18 mouse cellular contexts compared by ENCODE assay signal in the genomic region with DNA sequence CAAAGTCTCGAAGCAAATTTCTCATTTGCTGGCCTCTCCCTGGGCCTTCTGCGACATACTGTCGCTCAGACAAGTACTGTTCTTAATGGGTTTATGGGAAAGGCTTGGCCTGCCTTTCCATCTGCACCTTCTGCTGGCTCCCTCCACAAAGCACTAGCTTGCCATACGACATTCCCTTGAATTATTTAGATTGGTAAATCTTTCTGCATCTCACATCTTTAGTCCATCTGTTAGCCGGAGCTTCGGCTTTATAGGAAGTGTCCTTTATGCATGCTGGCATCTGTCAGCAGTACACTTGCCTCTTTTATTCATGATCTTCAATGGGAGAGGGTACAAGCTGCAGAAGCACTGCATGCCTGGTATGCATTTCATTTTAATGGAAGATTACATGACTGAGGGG.
A peak's percentile ranks its signal among the peaks of the same experiment; 100 is the strongest.
DNase-seq lines count a peak whose midpoint lies in the region; ATAC-seq and TF ChIP-seq lines count a peak whose summit lies in the region.
"Had no signal": no experiment of that assay in that cellular context is flagged by ENCODE, and none has a peak within 500 bp of the region (broad histone marks: within the 10 kb centered on the region; RNA-seq: fewer than 3 reads in every experiment).

No protein-coding gene starts in this region.

- intact Hi-C loops in left cerebral cortex, adult 2 months (cut with DNase I), result no loop called here
- intact Hi-C loops in left cerebral cortex, postnatal 4 days (cut with DNase I), result no loop called here

- DNase-seq in left cerebral cortex, adult 2 months (ENCODE audit: extremely low spot score in 1 of 2, low spot score in 2 of 2), result no peak
- DNase-seq in left cerebral cortex, postnatal 4 days, result no peak
- DNase-seq in layer of hippocampus, adult 2 months (ENCODE audit: low spot score in 2 of 2), result peak; percentile 20 to 66
- DNase-seq in telencephalon, adult 2 months (ENCODE audit: low read depth, low spot score), result peak; percentile 58
- no peak for DNase-seq in thymus, postnatal 36 days
- no peak for DNase-seq in urinary bladder, postnatal 4 days (ENCODE audit: low spot score in 2 of 2)
- DNase-seq: adrenal gland, postnatal 10 days; cerebellum, adult 9-11 months; embryo, embryonic 11 days; lung, postnatal 10 days had no signal

- no peak for ATAC-seq in midbrain, embryonic 13.5 days
- ATAC-seq: CD4-positive, CD25-positive, alpha-beta regulatory T cell, adult 4 months; inflammation-experienced regulatory T-cells, adult 6 months had no signal

- H3K4me1 ChIP-seq in midbrain, embryonic 13.5 days (replicated peaks), result peaks cover 8% of the 10 kb centered on the region; the same call in 1 of the 2 replicates
- H3K4me1 ChIP-seq: heart, embryonic 13.5 days; limb, embryonic 13.5 days; liver, embryonic 15.5 days had no signal

- no peak overlapping the region for H3K4me3 ChIP-seq in left cerebral cortex, adult 2 months
- no peak overlapping the region for H3K4me3 ChIP-seq in layer of hippocampus, adult 2 months
- H3K4me3 ChIP-seq in midbrain, embryonic 13.5 days (replicated peaks), result no peak overlapping the region
- H3K4me3 ChIP-seq: heart, embryonic 13.5 days; limb, embryonic 13.5 days; liver, embryonic 15.5 days; midbrain, embryonic 12.5 days had no signal

- no peak for TF ChIP-seq CTCF in left cerebral cortex, adult 2 months (IDR thresholded peaks at IDR 0.05)
- TF ChIP-seq CTCF in layer of hippocampus, adult 2 months (conservative IDR thresholded peaks at IDR 0.05), result no peak

- no peaks in the 10 kb centered on the region for H3K36me3 ChIP-seq in midbrain, embryonic 13.5 days
- H3K36me3 ChIP-seq: heart, embryonic 13.5 days; limb, embryonic 13.5 days; liver, embryonic 15.5 days; midbrain, embryonic 12.5 days had no signal

- WGBS in midbrain, embryonic 13.5 days, result 54% methylated on average over 6 of the region's 6 CpGs

- no peak overlapping the region for H3K9ac ChIP-seq in midbrain, embryonic 13.5 days (replicated peaks)
- H3K9ac ChIP-seq: heart, embryonic 13.5 days; limb, embryonic 13.5 days; liver, embryonic 15.5 days; midbrain, embryonic 12.5 days had no signal

- H3K9me3 ChIP-seq in midbrain, embryonic 13.5 days, result no peaks in the 10 kb centered on the region
- H3K9me3 ChIP-seq: heart, embryonic 13.5 days; limb, embryonic 13.5 days; liver, embryonic 15.5 days; midbrain, embryonic 12.5 days had no signal

- peak overlapping the region; percentile 42; the same call in 1 of the 2 replicates for H3K27ac ChIP-seq in left cerebral cortex, adult 2 months
- H3K27ac ChIP-seq in layer of hippocampus, adult 2 months, result peak overlapping the region; percentile 72
- peak overlapping the region; percentile 41; the same call in 1 of the 2 replicates for H3K27ac ChIP-seq in midbrain, embryonic 13.5 days
- H3K27ac ChIP-seq: heart, embryonic 13.5 days; limb, embryonic 13.5 days; liver, embryonic 15.5 days; midbrain, embryonic 12.5 days; stomach, postnatal 0 days had no signal

- H3K27me3 ChIP-seq in midbrain, embryonic 13.5 days, result no peaks in the 10 kb centered on the region
- H3K27me3 ChIP-seq: limb, embryonic 13.5 days; liver, embryonic 15.5 days; midbrain, embryonic 12.5 days had no signal

- H3K4me2 ChIP-seq in midbrain, embryonic 13.5 days (replicated peaks), result no peak overlapping the region
- H3K4me2 ChIP-seq: heart, embryonic 13.5 days; limb, embryonic 13.5 days; liver, embryonic 15.5 days; midbrain, embryonic 12.5 days had no signal

Comparison
In these comparisons a context has a peak if more than half of its experiments do, and no peak if none do; other contexts are left out.
1. DNase-seq: peak in layer of hippocampus, adult 2 months (2 of 2) and telencephalon, adult 2 months (single experiment); none in left cerebral cortex, adult 2 months (0 of 2), left cerebral cortex, postnatal 4 days (single experiment), thymus, postnatal 36 days (0 of 2) and urinary bladder, postnatal 4 days (0 of 2).
2. Peak in every context shown above with its lines, with median percentiles within 50 percentile points of each other: H3K27ac ChIP-seq.